Mouse (Mus musculus): ENCODE measurements around the gene Car2.

Car2 gene

GRCm38 (mm10) chr3:14945627-14946026 is 59.6 kb downstream of the Car2 start:
- no peak for DNase-seq (ENCODE audit: low spot score in 2 of 2)

- DNase-seq (ENCODE audit: low spot score in 2 of 2) = no peak
These were observed 62.2 kb downstream of the Car2 start for GRCm38 (mm10) chr3:14948067-14948800.

- DNase-seq (ENCODE audit: low spot score in 2 of 2) = no peak
These were observed 64.0 kb downstream of the Car2 start for GRCm38 (mm10) chr3:14950031-14950430.
